Mouse (Mus musculus) megakaryocyte, embryonic 14.5 days (primary cell): Measurements from ENCODE around the gene Cbfb.

Source experiments
- FLI1 ChIP-seq: IDR thresholded peaks from 2 replicates; pipeline ENCODE4 v1.6.1; 2012; ENCODE audit warnings: low read length, inconsistent platforms, mixed read lengths
- GATA1 ChIP-seq: IDR thresholded peaks from 3 replicates; pipeline ENCODE4 v1.6.1; 2012; ENCODE audit warnings: mixed read lengths, low read length, inconsistent platforms, borderline replicate concordance

DNA sequence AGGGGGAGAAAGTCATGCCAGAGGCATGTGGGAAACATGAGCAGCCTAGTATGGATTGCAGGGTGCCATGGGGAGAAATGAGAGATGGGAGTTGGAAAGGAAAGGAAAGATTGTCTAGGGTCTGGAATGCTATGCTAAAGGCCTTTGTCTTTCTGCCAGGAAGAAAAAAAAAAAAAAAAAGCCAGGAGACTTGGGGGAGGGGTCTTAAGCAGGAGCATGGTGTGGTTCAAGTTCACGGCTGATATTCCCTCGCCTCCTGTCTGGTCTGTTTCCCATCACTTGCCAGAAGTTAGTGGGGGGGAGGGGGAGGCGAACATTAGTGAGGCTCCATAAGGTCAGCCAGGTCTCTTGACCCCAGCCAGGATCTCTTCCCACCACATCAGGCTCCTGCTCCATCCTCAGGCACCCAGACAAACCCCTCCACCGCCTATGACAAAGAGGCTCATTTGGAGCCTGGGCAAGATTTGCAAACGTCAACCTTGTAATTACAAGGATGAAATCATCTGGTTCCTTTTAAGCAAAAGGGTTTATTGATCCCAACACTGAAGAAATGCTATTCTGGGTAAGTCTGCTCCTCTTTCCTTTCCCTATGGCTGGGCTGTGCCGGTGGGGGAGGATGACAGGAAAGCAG lies 6.1 kb upstream of the Cbfb start:
- TF ChIP-seq FLI1 (no peak), GATA1 (no peak)
